Mouse (Mus musculus) kidney, postnatal 14 days (tissue): Measurements from ENCODE around the gene Grin2a.

Experiments
- DNase-seq: peaks from one replicate; pipeline ENCODE4 v3.0.0; 2022; ENCODE audit warnings: mixed read lengths

The Grin2a gene

DNA sequence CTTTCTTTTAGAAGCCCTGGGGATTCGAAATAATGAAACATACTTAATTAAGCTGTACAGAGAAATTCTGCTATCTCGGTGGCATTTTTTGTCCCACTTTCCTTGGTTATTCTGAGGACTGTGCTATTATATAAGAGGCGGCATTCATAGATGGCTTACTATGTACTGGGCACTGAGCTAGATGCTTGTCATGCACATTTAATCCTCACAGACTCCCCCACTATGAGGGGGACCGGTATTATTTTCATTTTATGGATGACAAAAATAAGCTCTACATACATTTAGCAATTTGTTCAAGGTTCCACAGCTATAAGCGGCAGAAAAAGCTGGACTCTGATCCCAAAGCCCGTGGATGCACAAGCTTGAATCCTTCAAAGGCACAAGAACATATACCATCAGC lies 256.7 kb downstream of the Grin2a start:
- DNase-seq = no peak

- DNase-seq = no peak
These were observed 258.2 kb downstream of the Grin2a start for GRCm38 (mm10) chr16:9737131-9737530.

DNA sequence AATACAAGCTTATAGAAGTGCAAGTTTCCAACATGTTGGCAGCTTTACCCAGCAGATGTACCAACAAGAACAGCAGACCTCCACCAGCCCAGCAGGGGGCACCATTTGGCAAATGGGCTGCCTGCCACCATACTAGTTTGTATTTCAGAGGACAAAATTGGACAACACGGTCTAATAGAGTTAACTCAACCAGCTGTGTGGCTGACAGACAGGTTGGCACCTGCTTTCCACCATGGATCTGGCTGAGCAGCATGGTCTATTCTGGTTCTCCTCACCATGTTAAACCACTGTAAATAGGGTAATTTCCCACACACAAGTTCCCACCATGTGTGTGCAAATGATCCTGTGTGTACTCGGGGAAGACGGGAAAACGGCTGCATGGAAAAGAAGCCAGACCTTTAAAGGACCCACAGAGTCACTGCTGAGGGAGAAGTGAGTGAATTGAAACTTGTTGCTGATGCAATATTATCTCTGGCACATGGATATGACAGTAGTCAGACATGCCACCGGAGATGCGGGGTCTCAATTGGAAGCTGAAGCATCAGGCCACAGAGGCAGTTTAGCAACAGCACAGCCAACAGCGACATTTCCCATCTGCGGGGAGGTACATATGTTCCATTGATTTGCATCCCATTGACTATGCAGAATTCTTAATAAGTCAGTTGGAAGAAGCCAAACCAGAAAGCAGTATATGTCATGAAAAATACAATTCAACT lies 259.8 kb downstream of the Grin2a start:
- DNase-seq = no peak

DNA sequence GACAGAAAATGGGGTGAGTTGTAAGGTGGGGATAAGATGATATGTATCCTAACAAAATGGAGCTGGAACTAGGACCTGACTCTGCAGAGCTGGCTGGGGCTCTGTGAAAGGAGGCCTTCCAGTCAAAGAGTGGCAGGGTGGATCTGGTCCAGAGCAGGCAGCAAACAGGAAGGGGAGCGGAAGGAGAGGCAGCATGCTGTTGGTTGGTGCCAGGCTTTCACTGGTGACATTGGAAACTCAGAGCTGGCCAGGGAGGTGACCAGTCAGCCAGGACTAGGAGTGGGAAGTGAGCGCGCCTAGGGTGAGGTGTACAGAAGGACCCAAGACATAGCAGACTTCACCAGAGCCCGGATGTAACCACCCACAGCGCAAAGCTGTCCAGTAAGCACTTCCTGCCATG lies 267.8 kb downstream of the Grin2a start:
- no peak for DNase-seq

GRCm38 (mm10) chr16:9725578-9726113 lies 269.7 kb downstream of the Grin2a start:
- no peak for DNase-seq

GRCm38 (mm10) chr16:9711398-9711797 lies 284.0 kb downstream of the Grin2a start:
- DNase-seq = no peak

DNA sequence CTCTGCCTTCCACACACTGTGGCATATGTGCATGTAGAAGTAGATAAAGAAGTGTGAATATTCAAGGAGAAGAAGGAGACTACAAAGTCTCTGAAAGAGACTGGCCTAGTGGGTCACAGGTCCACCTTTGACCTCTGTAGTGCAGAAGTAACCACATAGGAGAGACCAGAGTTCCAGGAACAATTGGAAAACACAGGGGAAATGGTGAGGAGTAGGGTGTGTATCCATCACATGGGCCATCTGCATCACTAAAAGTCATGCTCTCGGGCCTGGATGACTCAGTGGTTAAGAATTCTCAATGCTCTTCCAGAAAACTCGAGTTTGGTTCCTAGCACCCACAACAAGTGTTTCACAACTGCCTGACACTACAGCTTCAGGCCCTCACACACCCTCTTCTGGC lies 285.4 kb downstream of the Grin2a start:
- DNase-seq = no peak

DNA sequence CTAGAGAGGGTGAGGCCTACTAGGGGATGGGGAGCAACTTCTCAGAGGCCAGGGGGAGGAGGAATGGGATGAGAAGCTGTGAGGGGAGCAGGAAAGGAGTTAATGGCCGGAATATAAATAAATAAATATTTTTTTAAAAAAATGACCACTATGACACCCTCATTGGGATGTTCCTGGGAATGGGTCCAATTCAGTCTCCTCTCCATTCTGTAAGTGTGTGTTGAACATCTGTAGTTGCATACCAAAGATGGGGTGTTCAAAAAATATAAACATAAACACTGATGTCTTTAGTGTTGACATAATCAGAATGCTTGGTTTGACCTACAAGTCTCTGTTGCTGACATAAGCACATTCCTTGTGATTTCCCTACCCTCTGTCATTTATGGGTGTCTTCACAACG lies 298.2 kb downstream of the Grin2a start:
- DNase-seq = no peak

DNA sequence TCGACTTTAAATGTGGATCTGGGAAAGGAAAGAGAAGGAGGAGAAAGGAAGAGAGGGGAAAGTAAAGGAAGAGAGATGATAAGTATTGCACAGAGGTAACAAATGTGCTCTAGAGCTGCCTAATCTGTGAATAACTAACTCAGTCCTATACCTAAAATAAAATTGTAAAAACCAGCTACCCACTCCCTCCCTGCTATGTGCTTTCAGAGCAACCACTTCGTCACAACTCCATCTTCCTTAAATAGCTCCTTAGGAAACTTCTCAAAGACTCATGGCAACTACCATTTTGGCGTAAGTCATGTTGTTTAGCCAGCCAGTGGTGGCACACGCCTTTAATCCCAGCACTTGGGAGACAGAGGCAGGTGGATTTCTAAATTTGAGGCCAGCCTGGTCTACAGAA lies 301.3 kb downstream of the Grin2a start:
- DNase-seq = no peak

GRCm38 (mm10) chr16:9688523-9689140 lies 306.7 kb downstream of the Grin2a start:
- no peak for DNase-seq

- DNase-seq = no peak
These were observed 314.8 kb downstream of the Grin2a start for GRCm38 (mm10) chr16:9680572-9680971.

GRCm38 (mm10) chr16:9679994-9680393 lies 315.4 kb downstream of the Grin2a start:
- no peak for DNase-seq

DNA sequence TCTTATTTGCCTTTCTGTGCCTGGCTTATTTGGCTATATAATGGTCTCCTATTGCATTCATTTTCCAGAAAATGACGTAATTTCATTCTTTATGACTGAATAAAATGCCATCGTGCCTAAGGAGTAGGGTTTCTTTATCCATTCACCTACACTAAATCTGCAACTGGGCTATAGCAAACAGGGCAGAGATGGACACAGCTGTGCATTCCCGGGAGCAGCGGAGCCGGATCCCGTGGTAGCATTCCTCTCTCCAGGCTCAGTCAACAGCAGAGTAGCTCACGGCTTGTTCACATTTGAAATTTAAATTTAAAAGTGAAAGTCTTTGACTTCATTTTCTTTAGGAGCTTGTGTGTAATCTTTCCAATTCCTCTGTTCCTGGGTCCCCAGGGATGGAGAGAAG lies 316.6 kb downstream of the Grin2a start:
- DNase-seq = no peak

DNA sequence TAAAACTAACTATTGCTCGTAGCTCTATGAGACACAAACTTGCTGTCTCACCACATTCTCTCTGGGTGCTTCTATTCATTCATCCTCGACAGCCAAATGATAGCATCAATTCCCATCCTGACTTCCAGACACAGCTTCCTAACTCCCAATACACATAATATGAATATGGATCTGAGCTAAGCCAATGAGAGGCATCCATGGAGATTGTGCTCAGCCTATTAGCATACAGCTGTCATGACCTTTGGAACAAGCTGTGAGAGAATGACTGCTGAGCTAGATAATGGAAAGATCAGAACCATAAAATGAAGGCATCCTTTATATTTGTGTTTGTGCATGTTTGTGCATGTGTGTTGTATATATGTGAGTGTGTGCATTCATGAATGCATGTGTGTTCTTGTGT lies 323.0 kb downstream of the Grin2a start:
- DNase-seq = no peak

DNA sequence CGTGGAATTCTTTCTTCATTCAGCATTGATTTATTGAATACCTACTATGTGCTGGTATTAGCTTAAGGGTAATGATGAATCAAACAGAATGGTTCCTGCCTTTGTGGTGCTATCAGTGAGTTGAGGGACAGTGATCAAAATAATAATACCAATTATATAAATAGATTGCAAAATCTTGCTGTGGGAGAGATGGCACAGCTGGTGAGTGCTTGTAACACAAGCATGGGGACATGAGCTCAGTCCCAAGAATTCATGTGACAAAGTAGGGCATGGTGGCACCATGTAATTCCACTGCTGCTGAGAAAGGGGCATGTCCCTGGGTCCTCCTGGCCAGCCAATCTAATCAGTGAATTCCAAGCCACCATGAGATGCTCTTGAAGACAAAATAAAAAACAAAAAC lies 324.1 kb downstream of the Grin2a start:
- DNase-seq = no peak

DNA sequence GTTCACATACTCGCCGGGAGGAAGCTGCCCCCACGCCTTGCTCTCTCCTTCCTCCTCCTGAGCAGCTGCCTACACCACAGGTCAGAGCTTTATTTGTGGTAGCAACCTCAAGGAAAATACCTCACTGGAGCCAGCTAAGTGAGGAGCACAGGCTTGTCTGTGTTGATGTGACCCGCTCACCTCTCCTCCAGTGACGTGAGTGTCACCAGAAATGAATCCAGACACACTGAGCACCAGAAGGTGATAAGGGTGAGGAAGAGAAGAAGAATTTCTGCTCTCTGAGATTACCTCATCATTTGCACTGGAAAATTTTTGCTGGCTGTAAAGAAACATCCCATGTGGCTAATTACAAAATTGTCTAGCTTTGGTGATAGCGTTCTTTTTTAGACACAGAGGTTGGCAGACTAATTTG lies 324.6 kb downstream of the Grin2a start:
- DNase-seq = no peak

DNA sequence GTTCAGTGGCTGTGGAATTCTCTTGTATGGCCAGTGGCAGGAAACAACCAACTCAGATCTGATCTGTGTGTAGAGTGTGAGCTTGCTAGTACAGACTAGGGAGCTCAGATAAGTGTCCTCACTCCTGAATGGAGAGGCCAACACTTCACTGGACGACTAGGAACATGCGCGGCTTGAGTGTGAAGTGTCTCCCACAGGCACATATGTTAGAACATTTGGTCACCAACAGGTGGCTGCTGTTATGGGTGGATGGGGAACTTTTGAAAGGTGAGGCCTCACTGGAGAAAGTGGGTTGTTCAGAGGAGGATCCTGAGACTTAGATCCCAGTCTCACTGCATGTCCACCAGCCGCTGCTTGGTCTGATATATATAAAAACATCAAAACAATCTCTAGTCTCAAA lies 329.5 kb downstream of the Grin2a start:
- no peak for DNase-seq

- DNase-seq = no peak
These were observed 331.3 kb downstream of the Grin2a start for GRCm38 (mm10) chr16:9664060-9664459.

- DNase-seq = no peak
These were observed 331.9 kb downstream of the Grin2a start for GRCm38 (mm10) chr16:9663508-9663907.

DNA sequence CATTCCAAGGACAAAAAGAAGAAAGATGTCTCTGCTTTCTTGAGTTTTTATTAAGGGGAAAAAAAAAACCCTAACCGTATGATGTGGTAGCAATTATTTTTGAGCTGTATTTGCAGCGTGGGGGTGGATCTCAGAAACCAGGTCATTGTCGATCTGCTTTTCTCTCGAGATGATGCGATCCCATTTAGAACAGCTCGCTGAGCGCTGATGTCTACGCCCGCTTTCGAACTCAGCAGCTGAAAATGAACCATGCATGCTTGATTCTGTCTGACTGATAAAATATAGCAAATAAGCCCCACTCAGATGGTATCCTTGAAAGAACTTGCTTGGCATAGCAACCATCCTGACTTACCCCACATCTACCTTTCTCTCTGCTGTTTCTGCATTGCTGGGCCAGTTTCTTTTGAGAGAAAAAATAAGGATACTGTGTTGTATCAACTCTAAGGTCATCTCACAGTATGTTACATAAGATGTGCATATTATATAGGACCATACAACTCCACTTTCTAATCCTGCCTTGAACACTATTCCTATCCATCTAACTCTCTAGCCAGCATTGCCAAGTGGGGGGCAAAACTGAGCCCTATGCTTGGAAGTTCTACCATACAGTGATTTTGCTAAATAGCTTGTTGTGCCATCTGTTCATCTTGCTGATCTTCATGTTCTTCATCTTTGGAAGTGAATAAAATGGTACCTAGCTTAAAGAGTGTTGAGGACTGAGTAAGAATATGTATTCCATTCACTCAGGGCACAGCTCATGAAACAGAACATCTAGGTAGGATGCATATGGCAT lies 369.5 kb downstream of the Grin2a start:
- no peak for DNase-seq

GRCm38 (mm10) chr16:9624346-9624745 lies 371.0 kb downstream of the Grin2a start:
- DNase-seq = no peak

GRCm38 (mm10) chr16:9618206-9618605 lies 377.2 kb downstream of the Grin2a start:
- no peak for DNase-seq

DNA sequence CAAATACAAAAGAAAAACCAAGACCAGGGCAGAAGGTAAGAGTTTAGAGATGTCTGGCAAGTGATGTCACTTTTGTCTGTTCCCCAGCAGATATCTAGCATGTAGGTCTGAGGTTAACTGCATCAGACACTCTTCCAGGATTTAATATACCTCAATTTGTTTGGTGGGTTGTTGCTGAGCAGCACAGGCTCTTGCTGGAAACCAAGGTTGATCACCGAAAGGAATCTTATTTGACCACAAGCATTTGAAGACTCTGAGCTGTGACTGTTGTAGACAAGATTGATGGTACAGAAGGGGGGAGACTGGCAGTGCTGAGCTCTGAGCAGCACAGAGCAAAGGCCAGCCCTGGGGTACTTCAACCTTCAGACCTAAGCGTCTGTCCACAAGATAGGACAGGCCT lies 378.1 kb downstream of the Grin2a start:
- no peak for DNase-seq

GRCm38 (mm10) chr16:9616807-9617206 lies 378.6 kb downstream of the Grin2a start:
- no peak for DNase-seq
